Mouse (Mus musculus): Measurements from ENCODE around the gene Aldh3a1. TPM values are rescaled to one million over a fixed set of nuclear protein-coding genes. Genes with fewer than 3 reads are reported as not detected.

Aldh3a1 gene
- polyA plus RNA-seq, 1 experiment from 2014 or later = 3.4 TPM

- H3K4me1 ChIP-seq (replicated peaks; ENCODE audit: control insufficient read depth, insufficient read depth) = peaks cover 4% of the 10 kb centered on the region; the same call in 1 of the 2 replicates
- no peaks in the 10 kb centered on the region for H3K36me3 ChIP-seq (ENCODE audit: control insufficient read depth, insufficient read depth, low read length)
- H3K27ac ChIP-seq (replicated peaks) = no peak overlapping the region
- no peaks in the 10 kb centered on the region for H3K9me3 ChIP-seq (ENCODE audit: control insufficient read depth, low read length)
- TF ChIP-seq EP300 (optimal IDR thresholded peaks at IDR 0.05) (no peak), CTCF (IDR thresholded peaks at IDR 0.05; ENCODE audit: low read depth) (no peak)
- ATAC-seq (ENCODE audit: low FRiP score, low TSS enrichment) (peak; percentile 33), DNase-seq (ENCODE audit: low spot score) (peak; percentile 56)
- H3K4me2 ChIP-seq (replicated peaks; ENCODE audit: low read depth) = no peak overlapping the region
- H3K27me3 ChIP-seq (ENCODE audit: control insufficient read depth, insufficient read depth, low read length) = no peaks in the 10 kb centered on the region
- no peak overlapping the region for H3K9ac ChIP-seq (ENCODE audit: low read length)
- 49% methylated on average over 4 of the region's 4 CpGs for WGBS
- H3K4me3 ChIP-seq (ENCODE audit: low read depth, low read length) = no peak overlapping the region
Observed at GRCm38 (mm10) chr11:61199620-61200362, 7.5 kb upstream of the Aldh3a1 start.

GRCm38 (mm10) chr11:61202186-61202585, 5.2 kb upstream of the Aldh3a1 start:
- 79% methylated on average over 6 of the region's 6 CpGs for WGBS
- Histone ChIP-seq H3K4me3 (ENCODE audit: low read depth, low read length) (no peak overlapping the region), H3K9ac (ENCODE audit: low read length) (no peak overlapping the region), H3K27ac (replicated peaks) (no peak overlapping the region), H3K4me2 (replicated peaks; ENCODE audit: low read depth) (no peak overlapping the region), H3K27me3 (ENCODE audit: control insufficient read depth, insufficient read depth, low read length) (no peaks in the 10 kb centered on the region), H3K4me1 (replicated peaks; ENCODE audit: control insufficient read depth, insufficient read depth) (peaks cover 4% of the 10 kb centered on the region; the same call in 1 of the 2 replicates), H3K9me3 (ENCODE audit: control insufficient read depth, low read length) (no peaks in the 10 kb centered on the region), H3K36me3 (ENCODE audit: control insufficient read depth, insufficient read depth, low read length) (no peaks in the 10 kb centered on the region)
- TF ChIP-seq EP300 (optimal IDR thresholded peaks at IDR 0.05) (no peak), CTCF (IDR thresholded peaks at IDR 0.05; ENCODE audit: low read depth) (no peak)
- ATAC-seq (ENCODE audit: low FRiP score, low TSS enrichment) (no peak), DNase-seq (ENCODE audit: low spot score) (no peak)

GRCm38 (mm10) chr11:61202810-61203209, 4.5 kb upstream of the Aldh3a1 start:
- ATAC-seq (ENCODE audit: low FRiP score, low TSS enrichment) (no peak; the same call in 1 of the 2 replicates), DNase-seq (ENCODE audit: low spot score) (no peak)
- Histone ChIP-seq H3K36me3 (ENCODE audit: control insufficient read depth, insufficient read depth, low read length) (no peaks in the 10 kb centered on the region), H3K27me3 (ENCODE audit: control insufficient read depth, insufficient read depth, low read length) (no peaks in the 10 kb centered on the region), H3K4me3 (ENCODE audit: low read depth, low read length) (no peak overlapping the region), H3K9me3 (ENCODE audit: control insufficient read depth, low read length) (no peaks in the 10 kb centered on the region), H3K4me2 (replicated peaks; ENCODE audit: low read depth) (no peak overlapping the region), H3K4me1 (replicated peaks; ENCODE audit: control insufficient read depth, insufficient read depth) (peaks cover 4% of the 10 kb centered on the region; the same call in 1 of the 2 replicates), H3K9ac (ENCODE audit: low read length) (0 out of 2 replicates have a peak overlapping the region, but pooled peaks have one; percentile 8), H3K27ac (replicated peaks) (no peak overlapping the region)
- 69% methylated on average over 2 of the region's 2 CpGs for WGBS
- TF ChIP-seq EP300 (optimal IDR thresholded peaks at IDR 0.05) = no peak
- TF ChIP-seq CTCF (IDR thresholded peaks at IDR 0.05; ENCODE audit: low read depth) = no peak

DNA sequence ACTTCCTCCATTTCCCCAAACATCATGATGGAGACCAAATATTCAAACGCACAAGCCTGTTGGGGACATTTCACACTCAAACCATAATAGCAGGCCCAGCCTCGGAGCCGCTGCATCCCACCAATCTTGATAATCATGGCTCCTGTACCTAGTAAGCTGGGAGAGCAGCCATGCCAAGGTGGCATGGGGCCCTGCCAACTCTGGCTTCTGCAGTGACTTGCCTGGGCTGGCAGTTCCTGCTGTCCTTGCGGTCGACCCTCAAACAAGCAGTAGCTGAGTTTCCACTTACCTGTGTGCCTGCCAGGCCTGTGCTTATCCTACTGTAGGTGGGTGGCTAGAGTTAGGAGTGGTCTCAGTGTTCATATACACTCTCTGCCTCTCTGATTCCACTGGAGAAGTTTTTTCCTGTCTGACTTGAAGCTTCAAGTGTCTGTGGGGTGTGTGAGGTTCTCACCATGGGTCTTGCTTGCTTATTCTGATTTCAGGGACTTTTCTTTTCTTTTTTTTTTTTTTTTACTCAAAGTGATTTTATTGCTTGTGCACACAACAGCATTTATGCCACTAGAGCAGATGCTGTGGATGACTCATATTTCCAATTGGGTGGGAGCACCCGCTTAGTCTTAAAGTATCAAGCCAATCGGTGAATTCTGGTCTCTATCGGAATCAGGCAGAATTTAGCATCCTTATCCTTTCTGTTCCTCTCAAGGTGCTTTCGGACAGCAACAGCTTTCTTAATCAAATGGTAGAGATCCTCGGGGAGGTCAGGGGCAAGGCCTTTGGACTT, 2.0 kb upstream of the Aldh3a1 start:
- TF ChIP-seq EP300 (optimal IDR thresholded peaks at IDR 0.05) = no peak
- Histone ChIP-seq H3K36me3 (ENCODE audit: control insufficient read depth, insufficient read depth, low read length) (no peaks in the 10 kb centered on the region), H3K4me3 (ENCODE audit: low read depth, low read length) (no peak overlapping the region), H3K27ac (replicated peaks) (no peak overlapping the region), H3K4me2 (replicated peaks; ENCODE audit: low read depth) (no peak overlapping the region), H3K9me3 (ENCODE audit: control insufficient read depth, low read length) (no peaks in the 10 kb centered on the region), H3K9ac (ENCODE audit: low read length) (no peak overlapping the region), H3K27me3 (ENCODE audit: control insufficient read depth, insufficient read depth, low read length) (no peaks in the 10 kb centered on the region), H3K4me1 (replicated peaks; ENCODE audit: control insufficient read depth, insufficient read depth) (no peaks in the 10 kb centered on the region)
- no peak for DNase-seq (ENCODE audit: low spot score)
- ATAC-seq (ENCODE audit: low FRiP score, low TSS enrichment) = no peak
- WGBS = 89% methylated on average over 9 of the region's 10 CpGs

DNA sequence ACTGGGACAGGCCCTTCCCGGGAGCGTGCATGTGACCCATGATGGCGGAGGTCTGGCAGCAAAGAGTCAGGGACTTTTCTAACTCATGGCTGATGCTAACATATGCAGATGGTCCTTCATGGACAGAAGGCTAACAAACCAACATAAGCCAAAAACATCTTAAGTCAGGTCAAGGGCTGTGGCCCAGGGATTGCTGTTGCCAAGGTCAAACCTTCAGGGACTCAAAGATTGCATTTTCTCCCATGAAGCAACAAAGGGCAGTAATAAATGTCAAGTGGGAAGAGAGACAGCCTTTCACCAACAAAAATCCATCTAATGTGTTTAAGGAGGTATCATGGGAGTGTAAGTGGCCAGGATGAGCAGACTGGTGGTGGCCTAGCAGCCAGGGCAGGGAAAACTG, 1.2 kb upstream of the Aldh3a1 start:
- no peak overlapping the region for H3K27ac ChIP-seq (replicated peaks)
- no peaks in the 10 kb centered on the region for H3K9me3 ChIP-seq (ENCODE audit: control insufficient read depth, low read length)
- no peak for DNase-seq (ENCODE audit: low spot score)
- no peaks in the 10 kb centered on the region for H3K27me3 ChIP-seq (ENCODE audit: control insufficient read depth, insufficient read depth, low read length)
- no peak overlapping the region for H3K9ac ChIP-seq (ENCODE audit: low read length)
- no peak overlapping the region for H3K4me2 ChIP-seq (replicated peaks; ENCODE audit: low read depth)
- no peaks in the 10 kb centered on the region for H3K36me3 ChIP-seq (ENCODE audit: control insufficient read depth, insufficient read depth, low read length)
- no peaks in the 10 kb centered on the region for H3K4me1 ChIP-seq (replicated peaks; ENCODE audit: control insufficient read depth, insufficient read depth)
- no peak for ATAC-seq (ENCODE audit: low FRiP score, low TSS enrichment)
- no peak for TF ChIP-seq EP300 (optimal IDR thresholded peaks at IDR 0.05)
- no peak for TF ChIP-seq CTCF (IDR thresholded peaks at IDR 0.05; ENCODE audit: low read depth)
- 88% methylated on average over 3 of the region's 3 CpGs for WGBS
- no peak overlapping the region for H3K4me3 ChIP-seq (ENCODE audit: low read depth, low read length)

DNA sequence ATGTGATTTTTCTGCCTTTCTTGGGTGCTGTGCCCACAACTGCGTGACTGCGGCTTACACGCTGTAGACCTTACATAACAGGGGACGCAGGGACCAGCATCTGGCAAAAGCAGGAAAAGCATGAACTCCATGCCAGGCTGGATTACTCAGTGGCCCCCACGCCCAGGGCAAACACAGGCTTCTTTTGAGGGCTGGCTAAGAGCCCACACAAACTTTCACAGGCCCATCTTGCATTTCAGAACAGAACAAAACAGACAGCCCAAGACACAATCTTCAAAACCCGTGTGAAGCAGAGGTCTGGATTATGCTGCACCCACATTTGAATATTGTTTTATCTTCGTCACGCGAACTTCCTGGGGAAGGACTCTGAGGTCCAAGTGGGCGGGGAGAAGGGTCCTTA, 979 bp downstream of the Aldh3a1 start:
- H3K4me2 ChIP-seq (replicated peaks; ENCODE audit: low read depth) = no peak overlapping the region
- no peaks in the 10 kb centered on the region for H3K4me1 ChIP-seq (replicated peaks; ENCODE audit: control insufficient read depth, insufficient read depth)
- peak; percentile 45 for DNase-seq (ENCODE audit: low spot score)
- H3K36me3 ChIP-seq (ENCODE audit: control insufficient read depth, insufficient read depth, low read length) = no peaks in the 10 kb centered on the region
- TF ChIP-seq CTCF (IDR thresholded peaks at IDR 0.05; ENCODE audit: low read depth) = no peak
- TF ChIP-seq EP300 (optimal IDR thresholded peaks at IDR 0.05) = no peak
- H3K27me3 ChIP-seq (ENCODE audit: control insufficient read depth, insufficient read depth, low read length) = no peaks in the 10 kb centered on the region
- H3K9me3 ChIP-seq (ENCODE audit: control insufficient read depth, low read length) = no peaks in the 10 kb centered on the region
- H3K27ac ChIP-seq (replicated peaks) = no peak overlapping the region
- 52% methylated on average over 10 of the region's 10 CpGs for WGBS
- ATAC-seq (ENCODE audit: low FRiP score, low TSS enrichment) = peak; percentile 39; the same call in 1 of the 2 replicates
- no peak overlapping the region for H3K4me3 ChIP-seq (ENCODE audit: low read depth, low read length)
- no peak overlapping the region for H3K9ac ChIP-seq (ENCODE audit: low read length)
